Mouse (Mus musculus) cerebellum, adult 18-20 months (tissue): ENCODE data around the gene Olfr984.

Experiments used
- DNase-seq, 2 experiments: peaks; one replicate each; pipeline ENCODE4 v3.0.0; 2021

Gene Olfr984

DNA sequence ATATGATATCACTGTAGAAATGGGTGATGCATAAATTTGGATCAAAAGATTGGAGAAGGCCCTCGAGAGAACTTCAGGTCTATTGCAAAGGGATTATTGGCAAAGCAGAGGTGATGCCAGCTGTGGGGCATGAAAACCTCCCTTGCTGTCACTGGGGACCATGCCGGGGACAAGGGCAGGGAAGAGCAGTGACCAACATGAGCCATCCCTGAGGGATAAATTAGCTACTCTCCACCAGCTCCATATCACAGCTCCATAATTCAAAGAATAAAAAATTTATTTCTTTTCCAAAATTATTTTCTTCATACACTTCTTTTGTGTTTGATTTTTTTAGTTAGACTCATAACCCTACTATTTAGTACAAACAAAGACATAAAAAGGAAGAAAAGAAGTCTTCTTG, at the start of gene Olfr984:
TSS of gene Olfr984 (minus strand) at position 101 of the 400 bp plus-strand sequence.
- no peak for DNase-seq

DNA sequence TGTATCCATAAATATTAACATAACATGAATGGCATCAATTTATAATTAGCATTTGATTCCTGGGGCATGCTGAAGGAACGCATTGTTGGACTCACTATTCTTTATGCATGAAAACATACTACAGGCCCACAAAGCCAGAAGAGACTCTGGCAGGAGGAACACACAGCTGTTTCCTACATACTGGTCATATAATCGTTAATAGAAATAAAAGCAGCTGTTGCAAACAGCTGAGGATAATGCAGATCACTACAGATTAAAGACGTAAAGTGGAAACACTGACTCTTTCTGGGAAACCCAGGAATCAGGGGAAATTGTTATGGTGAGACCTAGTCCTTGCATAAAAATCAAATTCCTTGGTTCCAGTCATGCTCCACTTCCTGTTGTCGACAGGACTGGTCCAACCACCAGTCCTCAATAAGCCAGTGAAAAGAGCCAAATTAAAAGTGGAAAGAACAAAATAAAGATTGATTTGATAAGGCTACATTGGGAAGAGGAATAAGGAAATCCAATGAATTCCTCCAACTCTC, 41.2 kb upstream of the Olfr984 start:
- no peak for DNase-seq

DNA sequence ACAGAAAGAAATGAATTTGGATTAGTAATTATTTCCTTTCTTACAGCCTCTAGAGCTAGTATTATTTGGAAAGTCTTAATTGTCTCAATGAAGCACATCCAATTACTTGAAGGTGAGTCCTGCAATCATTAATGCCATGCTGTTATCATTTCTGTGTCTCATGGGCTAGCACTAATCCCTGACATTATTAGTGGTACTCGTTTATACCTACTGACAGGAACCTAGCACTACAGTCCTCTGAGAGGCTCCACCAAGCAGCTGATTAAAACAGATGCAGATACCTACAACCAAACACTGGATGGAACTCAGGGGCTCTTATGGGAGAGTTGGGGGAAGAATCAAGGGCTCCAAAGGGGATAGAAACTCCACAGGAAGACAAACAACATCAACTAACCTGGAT, 27.5 kb upstream of the Olfr984 start:
- DNase-seq = no peak

DNA sequence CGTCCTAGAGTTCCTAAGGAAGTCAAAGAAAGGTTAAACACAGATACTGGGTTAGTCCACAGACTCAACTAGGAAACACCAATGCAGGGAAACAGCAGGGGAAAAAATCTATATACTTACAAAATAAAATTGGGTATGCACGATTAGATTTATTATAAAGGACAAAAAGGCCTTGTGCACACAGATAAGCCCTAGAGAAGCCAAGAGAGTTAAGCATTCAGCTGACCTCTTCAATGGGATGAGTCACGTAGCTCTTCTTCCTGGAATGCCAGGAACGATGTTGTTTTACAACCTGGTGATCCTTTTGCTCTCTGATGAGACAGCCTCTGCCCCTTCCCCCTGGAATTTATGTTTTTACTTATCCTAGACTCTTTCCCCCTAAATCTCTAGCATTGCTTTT, 25.5 kb upstream of the Olfr984 start:
- no peak for DNase-seq

DNA sequence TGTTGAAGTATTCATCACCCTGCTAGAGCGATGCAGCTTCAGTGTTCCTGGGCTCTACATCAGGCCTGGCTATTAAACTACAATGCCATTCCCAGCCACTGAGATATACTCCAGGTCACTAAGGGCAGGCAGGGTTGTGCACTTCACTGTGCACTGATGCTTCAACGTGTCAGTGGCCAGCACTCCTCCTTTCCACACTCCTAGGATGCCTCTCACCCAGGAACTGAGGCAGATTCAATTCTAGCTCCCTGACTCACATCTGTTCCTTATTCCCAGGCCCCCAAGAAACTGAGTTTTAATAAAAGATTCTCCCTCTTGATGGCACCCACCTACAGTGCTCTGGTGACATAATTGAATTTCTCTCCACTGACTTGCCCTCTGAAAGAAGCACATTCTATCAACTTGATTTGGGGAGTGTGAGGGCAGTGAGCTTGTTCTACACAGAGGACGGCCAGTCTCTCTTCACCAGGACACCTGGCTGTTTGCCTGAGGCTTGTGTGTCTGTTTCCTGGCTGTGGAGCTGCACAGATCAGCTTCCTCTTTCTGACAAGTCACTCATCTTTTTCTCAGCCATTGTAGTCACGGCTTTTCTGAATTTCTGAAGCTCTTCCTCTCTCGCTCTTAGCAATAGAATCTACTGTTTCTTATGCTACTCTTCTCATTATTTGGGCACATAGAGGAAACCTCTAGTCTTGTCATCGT, 23.1 kb upstream of the Olfr984 start:
- no peak for DNase-seq

DNA sequence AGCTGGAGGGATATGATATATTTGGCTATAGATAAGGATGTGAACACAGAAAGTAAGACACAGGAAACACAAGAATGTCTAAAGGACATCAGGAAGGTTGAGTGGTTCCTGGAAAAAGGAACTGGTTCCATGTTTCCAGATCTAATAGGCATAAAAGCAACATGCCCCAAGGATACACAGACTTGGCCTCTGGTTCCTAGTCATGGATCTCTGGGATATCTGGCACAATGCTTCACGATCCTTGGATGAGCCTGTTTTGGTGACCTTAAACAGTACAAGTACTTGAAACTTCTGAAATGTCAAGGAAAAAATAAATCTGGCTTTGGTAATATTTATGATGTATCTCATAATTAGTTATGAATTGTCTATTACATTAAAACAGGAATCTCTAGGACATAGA, 16.6 kb upstream of the Olfr984 start:
- DNase-seq = no peak

DNA sequence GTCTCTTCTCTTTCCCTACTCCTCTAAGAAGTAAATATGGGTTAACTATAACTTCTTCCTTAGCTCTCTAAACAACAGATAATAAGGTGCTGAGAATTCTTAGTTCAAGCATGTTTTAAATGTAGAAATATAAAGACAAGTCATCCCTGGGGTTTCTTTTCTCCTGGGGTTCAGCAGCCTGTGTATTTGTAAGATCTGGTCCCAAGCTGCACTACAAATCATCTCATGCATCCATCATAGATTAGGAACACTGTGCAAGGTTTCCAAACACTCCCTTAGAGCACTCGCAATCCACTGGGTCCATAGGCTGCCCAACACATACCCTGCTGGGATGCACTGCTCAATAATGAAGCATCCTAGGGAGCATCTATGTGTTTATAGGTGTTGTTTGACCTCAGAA, 16.1 kb upstream of the Olfr984 start, which contains the start of gene Olfr985:
TSS of gene Olfr985 (minus strand) at position 101 of the 400 bp plus-strand sequence.
- DNase-seq = no peak

DNA sequence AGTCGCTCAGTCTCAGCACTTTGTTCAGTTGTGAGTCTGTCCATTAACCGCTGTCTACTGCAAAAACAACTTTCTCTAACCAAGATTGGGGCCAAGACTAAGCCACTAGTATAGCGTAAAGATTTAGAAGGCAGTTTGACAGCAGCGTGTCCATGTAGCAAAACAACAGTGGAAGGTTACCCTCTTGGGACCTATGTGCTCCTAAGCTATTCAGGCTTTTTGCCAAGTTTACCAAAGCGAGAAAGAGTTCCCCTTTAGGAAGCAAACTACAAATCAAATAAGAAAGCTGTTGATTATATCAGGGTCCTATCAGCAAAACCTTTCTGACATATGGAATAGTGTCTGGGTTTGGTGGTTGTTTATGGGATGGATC, 3.3 kb upstream of the Olfr984 start:
- DNase-seq = no peak

DNA sequence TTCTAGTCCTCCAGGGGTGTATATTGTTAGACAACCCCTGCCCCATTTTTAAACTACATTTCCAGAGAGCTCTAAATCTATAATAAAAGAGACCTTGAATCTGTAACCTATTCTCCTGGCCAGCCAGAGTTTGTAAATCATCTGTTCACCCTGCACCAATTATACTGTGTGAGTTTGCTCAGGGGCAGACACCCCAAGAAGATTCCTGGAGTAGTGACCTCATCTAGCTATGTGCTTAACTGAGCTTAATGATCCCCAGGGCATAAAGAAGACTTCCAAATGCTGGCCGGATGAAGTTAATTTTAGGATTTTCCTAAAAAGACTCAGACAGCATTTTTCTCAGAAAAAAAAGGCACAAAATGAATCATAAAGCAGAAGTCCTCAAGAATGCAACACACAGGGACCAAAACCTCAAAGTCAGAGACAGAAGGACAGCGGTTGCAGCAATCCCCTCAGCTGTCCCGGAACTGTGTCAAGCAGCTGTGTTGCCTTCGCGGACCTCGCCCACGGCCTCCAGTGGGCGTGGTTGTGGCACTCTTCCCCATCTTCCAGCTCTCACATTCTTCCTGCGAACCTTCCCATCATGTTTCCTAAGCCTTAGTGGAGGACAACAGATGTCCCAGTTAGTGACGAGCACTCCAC, 2.8 kb upstream of the Olfr984 start:
- DNase-seq = no peak

DNA sequence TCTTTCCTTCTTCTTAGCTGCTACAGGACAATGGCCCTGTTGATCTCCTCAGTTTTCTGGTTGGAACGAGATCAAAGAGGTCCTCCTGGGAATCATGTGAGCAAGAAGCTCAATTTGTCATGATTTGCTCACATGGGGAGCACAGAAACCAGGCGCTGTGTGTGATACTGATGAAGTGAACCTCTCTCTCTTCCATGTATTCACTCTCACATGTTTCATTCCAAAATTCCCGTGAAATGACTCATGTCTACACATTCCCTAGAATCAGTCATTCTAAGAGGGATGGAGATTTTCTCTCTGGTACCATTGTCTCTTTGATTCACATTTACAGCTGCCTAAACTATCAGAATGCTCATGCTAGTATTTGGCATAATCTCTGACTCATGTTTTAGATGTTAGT, 19.2 kb downstream of the Olfr984 start:
- DNase-seq = no peak

DNA sequence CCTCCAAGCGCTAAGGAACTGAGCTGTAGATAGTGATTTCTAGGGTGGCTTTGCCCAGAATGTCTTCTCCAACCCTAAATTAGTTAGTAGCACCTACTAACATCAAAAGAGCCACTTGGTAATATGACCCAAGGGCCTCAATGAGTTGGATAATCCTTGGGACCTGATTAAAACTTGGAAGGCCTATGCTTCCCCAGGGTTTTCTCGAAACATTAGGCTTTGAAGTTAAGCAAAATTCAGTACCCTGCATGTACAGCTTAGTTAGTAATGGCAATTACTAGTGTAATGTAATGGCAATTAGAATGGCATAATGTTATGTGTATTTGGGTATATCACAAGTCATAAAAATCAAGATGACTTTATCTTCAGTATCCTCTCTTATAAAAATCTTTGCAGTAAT, 20.5 kb downstream of the Olfr984 start, which contains the start of gene Olfr983:
TSS of gene Olfr983 (minus strand) at position 101 of the 400 bp plus-strand sequence.
- no peak for DNase-seq

DNA sequence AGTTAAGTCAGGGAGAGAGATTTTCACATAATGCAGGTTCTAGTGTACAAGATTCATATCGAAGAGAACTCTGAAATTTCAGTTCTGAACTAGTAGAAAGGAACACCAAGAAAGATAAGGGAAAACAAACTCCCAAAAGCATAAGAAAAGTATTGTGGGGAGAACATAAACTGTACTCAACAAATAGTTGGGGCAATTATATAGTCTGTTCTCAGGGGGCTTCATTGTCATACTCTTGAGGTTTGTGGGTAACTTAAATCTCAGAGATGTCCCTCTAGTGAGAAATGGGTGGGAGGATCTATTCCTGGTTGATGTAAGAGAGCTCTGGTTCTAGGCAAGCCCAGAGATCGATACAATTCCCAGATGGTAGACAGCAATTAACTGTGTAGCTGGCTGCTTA, 40.5 kb downstream of the Olfr984 start, which contains the start of gene Olfr982:
TSS of gene Olfr982 (plus strand) at position 301 of the 400 bp plus-strand sequence.
- no peak for DNase-seq

DNA sequence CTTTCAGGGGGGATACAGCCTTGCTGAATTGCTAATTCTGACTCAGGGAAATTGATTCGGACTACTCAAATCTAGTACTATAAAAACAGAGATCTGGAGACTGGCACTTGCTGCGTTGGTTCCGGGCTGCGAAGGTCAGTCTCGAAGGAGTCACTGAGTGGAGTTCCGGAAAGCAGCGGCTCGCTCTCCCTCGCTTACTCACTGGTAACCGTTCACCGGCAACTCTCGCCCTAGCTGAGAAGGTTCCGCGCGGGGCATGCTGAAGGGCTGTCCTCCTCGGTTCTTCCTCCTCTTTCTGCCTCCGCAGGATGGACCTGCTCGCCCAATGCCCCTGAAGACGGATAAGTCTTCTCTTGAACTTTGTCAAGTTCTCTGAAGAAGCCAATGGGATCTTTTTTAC, 63.9 kb downstream of the Olfr984 start:
- no peak for DNase-seq
